Mouse (Mus musculus): ENCODE measurements around the gene Aqp2. TPM values are rescaled to one million over a fixed set of nuclear protein-coding genes. Genes with fewer than 3 reads are reported as not detected.

Gene Aqp2
- polyA plus RNA-seq (2017; shearing (Covaris generic)) = not detected

DNA sequence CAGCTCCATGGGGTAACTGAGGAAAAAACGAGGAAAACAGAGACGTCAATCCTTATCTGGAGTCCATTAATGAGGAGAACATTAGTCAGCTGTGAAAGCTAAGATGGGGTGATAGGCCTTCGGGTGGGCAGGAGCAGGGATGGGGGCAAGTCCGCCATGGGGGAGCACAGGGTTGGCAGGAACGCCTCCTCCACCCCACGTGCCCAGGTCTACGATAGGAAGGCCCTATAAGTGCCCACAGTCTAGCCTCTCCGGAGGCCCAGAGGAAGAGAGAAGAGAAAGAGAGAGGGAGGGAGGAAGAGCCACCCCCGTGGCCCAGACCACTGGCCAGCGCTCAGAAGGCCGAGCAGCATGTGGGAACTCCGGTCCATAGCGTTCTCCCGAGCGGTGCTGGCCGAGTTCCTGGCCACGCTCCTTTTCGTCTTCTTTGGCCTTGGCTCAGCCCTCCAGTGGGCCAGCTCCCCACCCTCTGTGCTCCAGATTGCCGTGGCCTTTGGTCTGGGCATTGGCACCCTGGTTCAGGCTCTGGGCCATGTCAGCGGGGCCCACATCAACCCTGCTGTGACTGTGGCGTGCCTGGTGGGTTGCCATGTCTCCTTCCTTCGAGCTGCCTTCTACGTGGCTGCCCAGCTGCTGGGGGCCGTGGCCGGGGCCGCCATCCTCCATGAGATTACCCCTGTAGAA, at the start of gene Aqp2:
Gene Aqp2 (plus strand): TSS at position 254 of the 684 bp plus-strand sequence.
- ATAC-seq = no peak

DNA sequence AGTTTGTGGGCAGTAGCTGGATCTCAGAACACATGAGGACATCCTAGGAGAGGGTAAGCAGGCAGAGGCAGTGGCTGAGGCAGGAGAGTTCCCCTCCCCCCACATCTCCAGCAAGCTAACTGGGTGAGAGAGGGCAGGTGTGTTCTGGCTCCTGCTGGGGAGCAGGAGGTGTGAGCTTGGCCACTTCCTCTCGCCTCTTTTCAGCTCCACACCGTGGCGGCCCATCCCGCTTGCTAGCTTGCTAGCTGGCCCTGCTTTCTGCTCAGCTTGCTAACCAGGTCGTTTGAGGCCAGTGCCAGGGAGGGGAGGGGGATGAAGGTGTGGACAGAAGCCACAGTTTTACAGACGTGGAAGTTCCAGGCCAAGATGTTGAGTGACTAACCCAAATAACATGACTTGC, 47.7 kb upstream of the Aqp2 start:
- no peak for ATAC-seq

DNA sequence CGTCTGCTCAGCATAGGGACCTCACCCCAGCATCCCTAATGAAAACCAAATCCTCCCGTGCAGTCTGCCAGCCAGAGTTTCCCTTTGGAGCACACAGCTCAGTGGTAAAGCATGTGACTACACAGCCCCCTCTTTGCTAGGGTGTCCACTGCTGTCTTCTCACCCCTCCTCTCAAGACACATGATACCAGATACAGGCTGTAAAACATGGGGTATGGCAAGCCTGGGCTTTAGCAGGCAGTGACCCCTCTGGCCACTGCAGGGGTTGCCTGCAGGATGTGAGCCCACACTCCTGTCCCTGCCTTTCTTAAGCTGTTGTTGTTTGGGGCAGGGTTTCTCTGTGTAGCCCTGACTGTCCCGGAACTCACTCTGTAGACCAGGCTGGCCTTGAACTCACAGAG, 46.8 kb upstream of the Aqp2 start:
- ATAC-seq = no peak

DNA sequence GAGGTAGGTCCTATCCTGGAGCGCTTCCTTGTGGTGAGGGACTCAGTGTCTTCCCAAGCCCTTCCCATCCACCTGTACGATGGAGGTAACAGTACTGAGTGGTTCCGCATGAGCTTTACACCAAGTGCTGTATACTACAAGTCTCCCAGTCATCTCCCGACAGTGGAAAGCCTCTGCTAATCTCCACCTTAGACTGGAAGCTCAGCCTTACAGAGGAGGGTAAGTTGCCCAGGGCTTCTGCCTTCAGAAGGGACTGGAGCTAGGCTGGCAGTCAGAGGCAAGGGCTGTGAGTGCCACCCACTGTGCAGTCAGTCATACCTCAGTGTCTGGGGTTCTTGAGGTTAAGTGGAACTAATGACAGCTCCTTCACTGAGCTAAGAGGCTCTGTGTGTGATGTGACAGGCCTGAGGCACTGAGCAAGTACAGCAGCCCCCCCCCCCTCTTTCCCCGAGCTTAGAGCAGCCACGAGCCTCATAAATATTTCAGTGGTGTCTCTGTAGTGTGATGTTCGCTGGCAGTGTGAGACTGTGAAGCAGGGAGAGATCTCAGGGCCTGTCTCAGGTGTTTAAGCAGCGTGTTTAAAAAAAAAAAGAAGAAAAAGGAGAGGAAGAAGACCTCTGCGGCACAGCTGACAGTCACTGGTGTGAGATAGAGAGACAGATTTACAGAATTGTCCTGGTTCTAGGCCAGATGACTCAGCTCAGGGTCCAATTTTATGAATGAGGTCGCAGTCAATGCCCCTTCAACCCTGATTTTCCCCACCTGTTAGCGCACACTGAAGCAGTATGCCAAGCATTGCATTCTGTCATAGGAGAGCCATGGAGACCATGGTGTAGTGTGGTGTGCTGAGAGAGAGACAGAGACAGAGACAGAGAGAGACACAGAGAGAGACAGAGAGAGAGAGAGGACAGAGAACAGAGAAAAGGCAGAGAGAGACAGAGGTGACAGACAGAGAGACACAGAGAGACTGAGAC, 41.7 kb upstream of the Aqp2 start:
- no peak for ATAC-seq

DNA sequence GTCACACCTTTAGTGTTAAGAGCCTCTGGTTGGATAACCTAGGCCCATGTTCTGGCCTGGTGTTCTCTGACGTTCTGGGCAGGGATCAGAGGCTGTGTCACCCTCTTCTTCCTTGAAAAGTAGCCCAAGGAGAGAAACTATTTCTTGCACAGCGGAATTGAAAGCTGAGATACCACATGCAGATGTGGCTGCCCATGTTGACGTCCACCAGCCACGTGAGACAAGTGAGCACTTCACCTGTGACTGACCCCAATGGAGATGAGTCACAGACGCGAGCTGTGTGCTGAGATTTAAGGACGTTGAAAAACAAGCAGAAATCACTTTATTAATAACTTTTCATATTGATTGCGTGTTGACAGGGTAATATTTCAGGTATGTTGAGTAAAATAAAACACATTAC, 39.0 kb upstream of the Aqp2 start:
- ATAC-seq = no peak

DNA sequence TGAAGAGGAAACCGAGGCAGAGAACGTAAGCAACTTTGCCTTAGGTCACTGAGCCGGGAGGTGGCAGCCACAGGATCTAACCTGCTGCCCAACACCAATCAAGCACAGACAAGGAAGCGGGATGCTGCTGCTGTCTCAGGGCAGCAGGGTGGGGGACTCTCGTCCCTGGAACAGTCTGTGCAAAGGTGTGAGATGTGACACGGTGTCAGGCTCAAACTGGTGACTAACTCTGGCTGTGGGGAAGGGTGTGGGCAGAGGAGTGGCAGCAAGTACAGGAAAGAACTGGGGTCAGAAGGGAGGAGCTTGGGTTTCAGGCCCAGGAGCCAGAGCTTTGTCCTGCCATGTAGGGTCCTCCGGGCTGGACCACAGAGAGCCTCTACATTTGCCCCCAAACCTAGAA, 34.8 kb upstream of the Aqp2 start:
- no peak for ATAC-seq

DNA sequence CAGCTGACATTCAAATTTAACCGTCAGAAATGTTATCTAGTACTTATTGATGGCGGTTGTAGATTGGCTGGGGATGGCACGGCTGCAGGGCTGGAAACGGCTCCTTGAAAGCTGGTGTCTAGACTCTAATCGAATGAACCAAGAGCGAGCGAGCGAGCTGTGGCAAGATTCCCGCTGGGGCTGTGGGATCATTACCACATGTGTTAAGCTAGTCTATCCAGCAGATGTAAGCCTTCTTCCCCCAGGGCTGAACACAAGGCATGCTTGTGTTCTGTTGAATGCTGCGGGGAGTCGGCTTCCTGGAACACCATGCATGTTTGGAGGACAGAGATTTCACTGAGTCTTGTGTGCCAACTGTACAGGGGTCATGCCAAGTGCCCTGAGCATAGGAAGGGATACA, 32.3 kb upstream of the Aqp2 start:
- ATAC-seq = no peak

DNA sequence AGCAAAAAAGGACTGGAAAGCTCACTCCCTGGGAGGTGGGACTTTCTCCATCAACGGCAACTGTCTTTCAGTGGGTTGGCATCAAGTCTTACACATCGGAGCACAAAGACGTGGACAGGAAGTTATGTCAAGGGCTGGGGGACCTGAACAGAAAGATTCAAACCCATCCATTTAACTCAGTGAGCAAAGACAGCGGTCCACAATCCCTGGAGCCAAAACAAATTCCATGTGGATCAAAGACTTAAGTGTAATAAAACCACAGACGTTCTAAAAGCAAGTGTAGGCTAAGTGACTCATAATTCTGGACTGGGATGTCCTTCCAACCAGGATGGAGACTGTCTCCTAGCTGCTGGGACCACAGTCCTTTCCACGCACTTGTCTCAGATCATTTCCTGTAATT, 31.1 kb upstream of the Aqp2 start:
- no peak for ATAC-seq

DNA sequence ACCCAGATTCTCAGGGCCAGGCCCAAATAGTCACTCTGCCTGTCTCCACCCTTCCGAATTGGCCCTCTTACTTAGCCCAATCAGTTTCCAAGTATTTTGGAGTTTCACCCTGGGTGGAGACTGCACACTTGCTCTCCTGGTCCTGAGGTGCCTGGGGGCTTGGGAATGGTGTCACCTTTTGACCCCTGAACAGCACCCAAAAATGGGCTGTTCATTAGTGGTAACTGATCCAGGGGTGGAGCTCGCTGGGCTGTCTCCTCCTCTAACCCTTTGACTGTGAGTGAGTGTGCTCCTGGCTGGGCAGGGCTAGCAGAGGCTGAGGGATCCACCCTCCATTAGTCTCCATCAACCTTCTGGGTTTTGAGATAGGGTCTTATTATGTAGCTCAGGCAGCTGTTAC, 29.0 kb upstream of the Aqp2 start:
- no peak for ATAC-seq

DNA sequence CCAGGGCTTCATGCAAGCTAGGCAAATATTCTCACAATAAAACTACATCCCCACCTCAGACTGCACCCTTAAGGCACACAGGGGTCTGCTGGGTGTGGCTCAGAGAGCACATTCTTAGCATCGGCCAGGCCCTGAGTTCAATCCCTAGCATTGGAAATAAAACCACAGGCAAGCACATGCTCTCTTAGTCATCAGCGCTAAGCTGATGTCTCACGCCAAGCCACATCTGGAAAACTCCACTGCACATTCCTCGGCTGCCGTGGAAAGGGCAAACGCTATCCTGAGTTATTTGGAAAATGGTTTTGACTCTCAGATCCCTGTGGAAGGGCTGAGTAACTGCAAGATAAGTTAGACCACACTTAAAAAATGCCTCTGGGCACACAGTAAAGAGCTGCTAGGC, 25.1 kb upstream of the Aqp2 start:
- ATAC-seq = no peak

DNA sequence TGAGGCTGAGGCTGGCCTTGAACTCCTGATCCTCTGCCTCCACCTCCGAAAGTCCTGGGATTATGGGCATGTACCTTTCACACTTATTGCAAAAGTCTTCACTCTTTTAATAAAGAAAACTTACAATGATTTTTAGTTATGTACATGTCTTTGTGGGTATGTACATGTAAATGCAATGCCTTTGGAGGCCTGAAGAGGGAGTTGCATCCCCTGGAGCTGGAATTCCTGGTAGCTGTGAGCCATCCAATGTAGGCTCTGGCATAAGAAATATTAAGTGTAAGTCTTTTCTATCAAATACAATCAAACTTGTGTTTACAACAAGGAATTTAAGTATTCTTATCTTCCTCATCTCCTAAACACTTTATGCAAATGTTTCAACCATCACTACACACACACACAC, 19.9 kb upstream of the Aqp2 start:
- no peak for ATAC-seq

DNA sequence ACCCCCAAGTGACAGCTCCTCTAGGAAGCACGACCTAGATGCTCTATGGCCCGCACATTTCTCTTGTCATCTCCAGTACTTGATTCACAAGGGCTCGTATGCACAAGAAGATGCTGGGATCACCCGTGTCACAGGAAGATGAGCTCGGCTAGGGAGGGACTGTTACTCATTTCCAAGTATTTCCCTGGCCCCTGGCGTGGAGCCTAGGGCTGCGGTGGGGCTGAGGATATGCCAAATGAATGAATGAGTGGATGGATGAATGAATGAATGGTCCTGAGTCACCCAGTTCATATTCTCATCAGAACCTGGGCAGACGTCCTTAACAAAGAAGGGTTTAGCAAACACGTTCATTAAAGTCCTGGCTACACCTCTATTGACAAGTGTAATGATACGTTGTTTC, 18.6 kb upstream of the Aqp2 start:
- ATAC-seq = no peak

DNA sequence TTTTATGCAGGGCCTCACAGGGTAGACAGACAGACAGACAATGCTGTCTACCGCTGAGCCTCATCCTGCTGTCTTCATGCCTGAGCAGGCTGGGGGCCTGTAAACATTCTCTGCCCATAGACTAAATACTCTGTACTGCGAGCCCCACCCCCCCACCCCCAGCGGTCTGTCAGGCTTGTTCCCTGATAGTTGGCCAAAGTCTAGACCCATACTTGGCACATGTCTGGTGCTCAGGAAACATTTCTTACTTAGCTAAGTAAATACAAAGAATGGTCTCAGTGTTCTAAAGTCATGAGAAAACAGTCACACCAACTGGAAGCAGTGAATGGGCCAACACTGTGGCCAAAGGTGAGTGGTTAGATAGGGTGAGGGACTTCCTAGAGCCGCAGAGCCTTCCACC, 11.5 kb upstream of the Aqp2 start:
- no peak for ATAC-seq

DNA sequence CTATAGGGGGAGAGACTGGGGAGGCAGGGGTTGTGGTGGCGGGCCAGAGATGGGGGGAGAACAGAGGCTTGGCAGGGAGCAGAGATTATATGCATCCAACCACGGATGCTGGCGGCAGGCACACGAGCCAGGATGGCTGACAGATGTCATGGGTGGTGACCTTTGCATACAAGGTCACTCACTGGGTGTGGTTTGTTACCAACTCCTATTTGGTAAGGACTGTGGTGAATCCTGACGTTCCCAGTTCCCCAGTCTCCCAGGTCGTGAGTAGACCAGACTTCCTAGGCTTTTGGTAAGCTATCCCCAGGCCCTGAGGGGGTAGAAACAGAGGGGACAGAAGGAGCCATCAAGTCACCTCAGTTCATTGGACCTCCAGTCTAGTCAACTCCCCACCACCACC, 10.2 kb upstream of the Aqp2 start:
- ATAC-seq = no peak

DNA sequence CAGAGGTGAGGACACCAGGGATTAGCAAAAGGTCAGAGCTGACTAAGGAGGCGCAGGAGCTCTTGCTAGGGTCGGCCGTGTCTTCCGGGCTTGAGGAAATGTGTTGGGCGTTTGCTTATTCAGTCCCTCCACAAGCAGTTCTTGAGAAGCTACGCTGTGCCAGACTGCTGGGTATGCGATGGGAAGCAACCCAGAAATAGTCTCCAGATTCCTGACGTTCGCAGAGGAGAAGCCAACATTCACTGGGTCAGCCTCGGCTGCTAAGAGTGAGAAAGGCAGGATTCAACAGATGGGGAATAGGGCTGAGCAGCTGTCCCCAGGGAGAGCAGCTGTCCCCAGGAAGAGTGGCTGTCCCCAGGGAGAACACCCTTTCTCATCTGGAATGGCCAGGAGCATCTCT, 9.7 kb upstream of the Aqp2 start:
- no peak for ATAC-seq

DNA sequence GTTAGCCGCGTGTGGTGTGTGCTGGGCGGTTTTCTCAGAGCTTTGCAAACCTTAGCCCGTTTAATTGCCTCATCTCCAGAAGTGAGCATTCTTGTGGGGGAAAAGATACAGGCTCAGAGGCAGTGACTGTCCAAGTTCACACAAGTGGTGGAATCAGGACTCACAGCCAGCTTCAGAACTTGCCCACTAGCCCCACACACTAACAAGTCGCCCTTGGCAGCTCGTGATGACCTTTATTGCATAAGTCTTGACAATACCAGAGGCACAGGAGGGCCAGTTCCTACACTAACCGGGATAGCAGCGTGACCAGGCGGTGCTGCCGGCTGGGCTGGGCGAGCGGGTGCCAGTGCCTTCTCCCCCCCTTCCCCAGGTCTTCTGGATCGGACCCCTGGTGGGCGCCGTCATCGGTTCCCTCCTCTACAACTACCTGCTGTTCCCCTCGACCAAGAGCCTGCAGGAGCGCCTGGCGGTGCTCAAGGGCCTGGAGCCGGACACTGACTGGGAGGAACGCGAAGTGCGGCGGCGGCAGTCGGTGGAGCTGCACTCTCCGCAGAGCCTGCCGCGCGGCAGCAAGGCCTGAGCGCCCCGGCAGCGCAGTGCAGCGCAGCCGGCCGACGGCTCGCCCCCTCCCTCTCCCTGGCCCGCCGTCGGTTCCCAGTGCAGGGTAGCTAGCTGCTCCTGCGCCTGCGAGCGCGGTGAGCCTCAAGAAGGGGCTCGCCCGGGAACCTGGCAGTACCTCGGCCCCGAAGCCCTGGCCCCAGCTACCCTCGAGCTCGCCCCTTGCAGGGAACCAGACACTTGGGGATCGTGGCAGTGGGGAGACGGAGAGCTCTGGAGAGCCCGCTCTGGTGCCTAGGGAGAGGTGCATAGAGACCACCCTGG, 4.8 kb downstream of the Aqp2 start:
- ATAC-seq = no peak

DNA sequence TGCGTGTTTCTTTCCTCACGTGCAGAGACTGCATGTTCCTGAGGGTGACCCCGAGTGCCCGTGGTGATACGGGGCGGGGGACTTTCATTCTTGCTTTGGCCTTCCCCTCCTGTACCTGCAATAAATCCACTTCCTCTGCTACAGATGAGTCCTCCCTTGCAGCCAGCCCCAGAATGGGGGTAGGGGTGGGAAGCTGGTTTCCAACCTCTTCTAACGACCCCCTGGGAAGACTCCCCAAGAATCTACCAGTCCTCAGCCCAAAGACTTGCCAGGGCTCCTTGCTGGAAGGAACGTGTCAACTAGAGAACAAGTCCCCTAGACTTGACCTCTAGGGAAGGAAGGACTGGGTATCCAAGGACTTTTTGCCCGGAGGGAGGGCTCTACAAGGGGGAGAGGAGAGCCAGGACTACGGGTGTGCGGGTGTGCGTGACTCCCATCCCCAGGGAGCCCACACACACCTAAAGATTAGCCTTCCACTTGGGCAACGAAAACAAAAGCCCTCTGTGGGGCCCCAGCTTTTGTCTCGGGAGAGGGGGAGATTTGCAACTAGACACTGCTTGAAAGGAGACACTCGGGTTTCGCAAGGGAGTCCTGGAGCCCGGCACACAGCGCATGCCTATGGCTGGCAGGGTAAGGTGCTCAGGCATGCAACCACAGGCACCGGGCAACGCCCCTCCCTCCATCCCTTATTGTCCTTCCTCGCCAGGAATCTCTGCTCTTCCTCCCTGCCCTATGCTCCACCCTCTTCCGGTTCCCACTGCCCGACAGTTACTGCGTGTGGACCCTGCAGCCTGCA, 5.8 kb downstream of the Aqp2 start:
- ATAC-seq = no peak

DNA sequence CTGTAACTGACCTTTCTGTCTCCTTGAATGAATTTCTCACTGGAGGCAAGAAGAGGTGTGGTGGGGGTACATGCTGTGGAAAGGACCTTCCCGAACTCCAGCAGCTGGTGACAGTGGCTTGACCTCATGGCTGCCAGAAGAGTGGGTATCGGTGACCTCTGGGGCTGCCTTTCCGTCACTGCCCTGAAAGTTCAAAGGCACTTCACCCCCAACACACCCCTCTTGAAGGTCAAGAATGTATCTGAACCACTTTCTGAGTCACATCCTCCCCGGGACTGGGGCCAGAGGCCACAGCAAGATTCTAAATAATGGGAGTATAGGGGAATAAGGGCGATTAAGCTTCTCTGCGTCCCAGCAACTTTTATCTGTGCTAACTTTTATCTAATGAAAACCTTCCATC, 6.9 kb downstream of the Aqp2 start:
- no peak for ATAC-seq

DNA sequence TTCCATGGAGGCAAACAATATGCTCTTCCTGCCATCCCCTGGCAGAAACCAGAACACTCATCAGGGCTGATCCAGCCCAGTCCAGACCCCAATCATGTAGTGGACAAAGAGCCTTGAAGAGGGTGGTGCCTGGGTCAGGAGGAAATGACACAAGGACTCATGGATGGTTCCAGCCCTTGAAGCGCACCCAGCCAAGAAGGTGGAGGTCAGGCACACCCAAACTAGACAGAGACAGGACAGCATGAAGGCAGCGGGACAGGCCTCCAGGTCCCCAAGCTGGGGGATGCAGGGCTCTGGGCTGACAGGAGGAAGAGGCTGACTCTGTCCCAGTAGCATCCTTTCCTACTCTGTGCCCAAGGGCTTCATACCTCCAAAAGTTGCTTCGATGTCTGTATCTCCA, 7.7 kb downstream of the Aqp2 start:
- no peak for ATAC-seq

DNA sequence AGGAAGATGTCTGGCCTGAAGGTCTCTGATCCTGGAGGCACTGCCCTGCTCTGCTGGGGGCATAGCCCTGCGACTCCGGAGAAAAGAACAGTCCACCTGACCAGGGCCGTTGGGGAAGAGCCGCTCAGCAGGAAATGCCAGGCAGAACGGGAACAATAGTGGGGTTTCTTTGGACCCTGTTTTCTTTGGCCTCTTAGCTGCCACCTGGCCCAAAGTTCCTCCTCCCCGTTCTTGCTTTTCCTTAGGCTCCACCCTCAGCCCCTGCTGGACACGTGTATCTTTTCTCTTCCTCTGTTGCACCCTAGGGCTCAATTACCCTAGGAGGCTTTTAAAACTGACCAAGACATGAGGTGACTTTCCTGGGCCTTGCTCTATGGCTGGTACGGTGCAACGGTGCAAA, 10.4 kb downstream of the Aqp2 start:
- ATAC-seq = no peak

DNA sequence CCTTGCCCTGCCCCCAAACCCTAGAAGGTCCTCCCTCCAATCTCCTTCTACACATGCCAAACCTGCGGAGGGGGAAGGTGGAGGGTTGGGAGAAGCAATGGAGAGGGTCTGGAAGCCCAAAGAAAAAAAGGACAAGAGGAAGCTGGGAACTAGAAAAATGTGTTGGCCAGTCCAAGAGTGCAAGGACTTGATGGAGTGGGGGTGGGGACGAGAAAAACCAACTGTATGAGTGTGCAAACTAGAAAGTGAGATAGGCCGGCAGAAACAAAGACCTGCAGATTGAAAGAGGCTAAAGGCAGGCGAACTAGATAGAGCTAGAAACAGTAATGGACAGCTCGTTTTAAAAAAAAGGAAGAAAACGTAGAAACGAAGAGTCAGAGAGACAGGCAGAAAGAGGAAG, 10.8 kb downstream of the Aqp2 start:
- ATAC-seq = no peak

DNA sequence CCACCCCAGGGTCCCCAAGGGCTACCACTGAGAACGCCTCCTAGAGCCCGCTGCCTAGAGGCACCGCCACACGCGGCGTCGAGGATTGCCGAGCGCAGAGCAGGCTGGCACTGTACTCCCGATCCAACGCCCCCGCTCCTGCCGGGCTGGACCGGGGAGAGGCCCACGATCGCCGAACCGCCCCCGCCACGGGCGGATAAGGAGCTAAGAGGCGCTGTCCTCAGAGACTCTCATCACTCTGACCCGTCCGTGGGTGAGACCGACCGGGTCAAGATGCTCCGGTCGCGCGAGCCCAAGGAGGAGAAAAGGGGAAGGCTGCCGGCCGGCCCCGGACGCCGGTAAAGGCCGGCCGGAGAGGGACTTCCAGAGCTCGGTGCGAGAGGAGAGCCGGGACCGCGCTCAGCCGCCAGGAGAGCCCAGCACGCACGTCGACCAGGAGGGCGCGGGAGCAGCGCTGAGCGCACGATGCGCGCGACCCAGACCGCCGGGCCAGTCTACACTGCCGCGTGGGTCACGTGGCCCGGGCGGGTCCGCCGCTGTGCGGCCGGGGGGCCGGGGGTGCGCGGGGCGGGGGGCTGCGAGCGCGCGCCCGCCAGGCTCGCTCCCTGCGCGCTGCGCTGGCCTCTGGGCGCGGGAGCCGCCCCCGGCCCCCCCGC, 11.7 kb downstream of the Aqp2 start, which contains the start of gene Aqp5:
Gene Aqp5 (plus strand): TSS at position 354 of the 656 bp plus-strand sequence.
- ATAC-seq = no peak

All from inflammation-experienced regulatory T-cells, adult 6 months (primary cell).